Mouse (Mus musculus) neural tube, embryonic 11.5 days (tissue): Measurements from ENCODE around the gene Ewsr1. TPM values are rescaled to one million over a fixed set of nuclear protein-coding genes. Genes with fewer than 3 reads are reported as not detected.

Source experiments
- microRNA-seq: library from miRNA; unstranded; fragments of <30 nt; microRNA quantifications from one replicate; pipeline ENCODE4, GENCODE M21; 2016
- polyA plus RNA-seq: library from polyadenylated mRNA; unstranded; fragments of >200 nt; fragmentation: Nextera tagmentation; extraction: Ambion mirVana; gene quantifications from 2 replicates; pipeline ENCODE4 v1.2.1, GENCODE M21; 2014

Gene Ewsr1
- polyA plus RNA-seq, 1 experiment from 2014 or later: 456 TPM

Small RNAs within 50 kb of the gene (microRNA-seq; reads per million reads assigned to microRNA genes)
- not detected for gene Gm47296

Other genes with a start within 250 kb of the Ewsr1 start
- 56.6 and 67.7 TPM in 2 replicates for gene Nf2, start 249.7 kb downstream of the Ewsr1 start, polyA plus RNA-seq
- 80.4 and 82.9 TPM in 2 replicates for gene Nipsnap1, start 225.3 kb downstream of the Ewsr1 start, polyA plus RNA-seq
- gene Thoc5, start 203.9 kb downstream of the Ewsr1 start, polyA plus RNA-seq: 56.5 and 61.1 TPM in 2 replicates
- 1.4 and 1.9 TPM in 2 replicates for gene Nefh, start 151.2 kb downstream of the Ewsr1 start, polyA plus RNA-seq
- 65.1 and 73.6 TPM in 2 replicates for gene Ap1b1, start 112.4 kb downstream of the Ewsr1 start, polyA plus RNA-seq
- 0.66 and 0.74 TPM in 2 replicates for gene Rasl10a, start 41.1 kb downstream of the Ewsr1 start, polyA plus RNA-seq
- gene Gas2l1, start 33.9 kb downstream of the Ewsr1 start, polyA plus RNA-seq: 32.1 and 32.9 TPM in 2 replicates
- gene Rhbdd3, start 340 bp downstream of the Ewsr1 start, polyA plus RNA-seq: 21.4 and 23.8 TPM in 2 replicates
- 33.9 and 37.7 TPM in 2 replicates for gene Emid1, start 53.0 kb upstream of the Ewsr1 start, polyA plus RNA-seq
- gene Kremen1, start 162.3 kb upstream of the Ewsr1 start, polyA plus RNA-seq: 9.6 and 12.0 TPM in 2 replicates